Comparison of ENCODE assay signal across 8 mouse cellular contexts in genomic region chr2:157039900-157040648, GRCm38 (mm10). TPM values are rescaled to one million over a fixed set of nuclear protein-coding genes. Genes with fewer than 3 reads are reported as not detected.
DNase-seq lines count a peak whose midpoint lies in the region; ATAC-seq and TF ChIP-seq lines count a peak whose summit lies in the region.
"Had no signal": no experiment of that assay in that cellular context is flagged by ENCODE, and none has a peak within 500 bp of the region (broad histone marks: within the 10 kb centered on the region; RNA-seq: fewer than 3 reads in every experiment).

No protein-coding gene starts in this region.

- no peak overlapping the region for H3K4me3 ChIP-seq in kidney, embryonic 16.5 days (ENCODE audit: low read length)
- no peak overlapping the region for H3K4me3 ChIP-seq in kidney, embryonic 14.5 days (ENCODE audit: low read length)
- H3K4me3 ChIP-seq in cortical plate, adult 2 months (ENCODE audit: insufficient read depth, low read length): no peak overlapping the region
- H3K4me3 ChIP-seq in midbrain, embryonic 14.5 days (replicated peaks; ENCODE audit: low read depth, low read length): no peak overlapping the region
- H3K4me3 ChIP-seq: limb, embryonic 13.5 days had no signal

- H3K4me2 ChIP-seq in kidney, embryonic 16.5 days (replicated peaks; ENCODE audit: low read depth, low read length): no peak overlapping the region
- H3K4me2 ChIP-seq in kidney, embryonic 14.5 days (replicated peaks; ENCODE audit: low read depth, low read length): no peak overlapping the region
- H3K4me2 ChIP-seq in midbrain, embryonic 14.5 days (ENCODE audit: low read length): no peak overlapping the region
- H3K4me2 ChIP-seq: limb, embryonic 13.5 days had no signal

- no peak overlapping the region for H3K9ac ChIP-seq in kidney, embryonic 16.5 days (replicated peaks; ENCODE audit: low read length)
- no peak overlapping the region for H3K9ac ChIP-seq in kidney, embryonic 14.5 days (ENCODE audit: low read depth, low read length)
- H3K9ac ChIP-seq in midbrain, embryonic 14.5 days (replicated peaks; ENCODE audit: low read length): no peak overlapping the region
- H3K9ac ChIP-seq: limb, embryonic 13.5 days had no signal

- no peak overlapping the region for H3K27ac ChIP-seq in kidney, embryonic 16.5 days (ENCODE audit: low read length)
- H3K27ac ChIP-seq in kidney, embryonic 14.5 days (ENCODE audit: low read depth, low read length): no peak overlapping the region
- no peak overlapping the region; the same call in 1 of the 2 replicates for H3K27ac ChIP-seq in cortical plate, adult 2 months (ENCODE audit: insufficient read depth, low read length)
- no peak overlapping the region for H3K27ac ChIP-seq in midbrain, embryonic 14.5 days (replicated peaks; ENCODE audit: low read depth, low read length)
- H3K27ac ChIP-seq: limb, embryonic 13.5 days had no signal

- no peaks in the 10 kb centered on the region for H3K9me3 ChIP-seq in kidney, embryonic 16.5 days (ENCODE audit: low read length)
- H3K9me3 ChIP-seq in kidney, embryonic 14.5 days (ENCODE audit: control insufficient read depth, low read length): no peaks in the 10 kb centered on the region
- H3K9me3 ChIP-seq in midbrain, embryonic 14.5 days (ENCODE audit: control insufficient read depth, low read length): no peaks in the 10 kb centered on the region

- peaks cover 68% of the 10 kb centered on the region for H3K36me3 ChIP-seq in kidney, embryonic 16.5 days (ENCODE audit: insufficient read depth, low read length)
- peaks cover 77% of the 10 kb centered on the region for H3K36me3 ChIP-seq in kidney, embryonic 14.5 days (ENCODE audit: control insufficient read depth, insufficient read depth, low read length)
- H3K36me3 ChIP-seq in midbrain, embryonic 14.5 days (ENCODE audit: control insufficient read depth, insufficient read depth, low read length): peaks cover 78% of the 10 kb centered on the region

- ATAC-seq in kidney, embryonic 16.5 days (ENCODE audit: low FRiP score, low TSS enrichment): 0 out of 2 replicates have a peak, but pooled peaks have one; percentile 49
- no peak for ATAC-seq in kidney, embryonic 14.5 days (ENCODE audit: low FRiP score, low TSS enrichment)
- no peak for ATAC-seq in midbrain, embryonic 14.5 days (ENCODE audit: low FRiP score, low TSS enrichment)

- no peak for TF ChIP-seq POLR2A in cortical plate, adult 2 months (IDR thresholded peaks at IDR 0.05; ENCODE audit: extremely low read depth, insufficient read depth, low read length)

- 84% methylated on average over 49 of the region's 50 CpGs for WGBS in kidney, embryonic 16.5 days
- WGBS in kidney, embryonic 14.5 days: 85% methylated on average over 50 of the region's 50 CpGs
- 83% methylated on average over 50 of the region's 50 CpGs for WGBS in midbrain, embryonic 14.5 days

- H3K27me3 ChIP-seq in kidney, embryonic 16.5 days (ENCODE audit: insufficient read depth, low read length): no peaks in the 10 kb centered on the region
- no peaks in the 10 kb centered on the region for H3K27me3 ChIP-seq in kidney, embryonic 14.5 days (ENCODE audit: control insufficient read depth, insufficient read depth, low read length)
- no peaks in the 10 kb centered on the region for H3K27me3 ChIP-seq in midbrain, embryonic 14.5 days (ENCODE audit: control insufficient read depth, insufficient read depth, low read length)
- H3K27me3 ChIP-seq: limb, embryonic 13.5 days had no signal

- DNase-seq in adrenal gland, adult 18-20 months (ENCODE audit: low spot score in 2 of 2): peak; percentile 37 to 50
- DNase-seq in midbrain, embryonic 14.5 days: peak; percentile 42
- DNase-seq in retina, postnatal 1 day: no peak
- DNase-seq in layer of hippocampus, adult 11-12 months (ENCODE audit: low spot score): no peak

- H3K4me1 ChIP-seq in kidney, embryonic 16.5 days (ENCODE audit: insufficient read depth, low read length): no peaks in the 10 kb centered on the region
- H3K4me1 ChIP-seq in kidney, embryonic 14.5 days (ENCODE audit: control insufficient read depth, insufficient read depth, low read length): no peaks in the 10 kb centered on the region
- no peaks in the 10 kb centered on the region for H3K4me1 ChIP-seq in cortical plate, adult 2 months (ENCODE audit: control insufficient read depth, insufficient read depth, low read length)
- no peaks in the 10 kb centered on the region for H3K4me1 ChIP-seq in midbrain, embryonic 14.5 days (ENCODE audit: control insufficient read depth, insufficient read depth, low read length)
- H3K4me1 ChIP-seq: limb, embryonic 13.5 days had no signal

- 0 out of 2 replicates have a peak, but pooled peaks have one; percentile 11 for TF ChIP-seq CTCF in cortical plate, adult 2 months (IDR thresholded peaks at IDR 0.05; ENCODE audit: extremely low read depth, insufficient read depth, low read length)

RNA-seq across cellular contexts. Expression of gene Dsn1, which starts 33.1 kb away (rescaled TPM):
- 37.9 and 40.2 TPM in 2 replicates for polyA plus RNA-seq in kidney, embryonic 16.5 days (2015; fragmentation: Nextera tagmentation; extraction: Ambion mirVana)
- polyA plus RNA-seq in kidney, embryonic 14.5 days (2014; fragmentation: Nextera tagmentation; extraction: Ambion mirVana): 30.8 and 43.8 TPM in 2 replicates
- 1 to 10 TPM; 2.8 to 3.8 TPM for total RNA-seq in adrenal gland, adult 18-20 months (2021)
- polyA plus RNA-seq in cortical plate, adult 2 months (2012; rRNA removed): 5.4 and 5.8 TPM in 2 replicates
- 7.6 and 13.7 TPM in 2 replicates for polyA plus RNA-seq in midbrain, embryonic 14.5 days (2014; fragmentation: Nextera tagmentation; extraction: Ambion mirVana)

RNA-seq across cellular contexts. Expression of gene Soga1, which starts 39.0 kb away (rescaled TPM):
- 2.5 and 3.6 TPM in 2 replicates for polyA plus RNA-seq in kidney, embryonic 16.5 days (2015; fragmentation: Nextera tagmentation; extraction: Ambion mirVana)
- 6.3 and 6.4 TPM in 2 replicates for polyA plus RNA-seq in kidney, embryonic 14.5 days (2014; fragmentation: Nextera tagmentation; extraction: Ambion mirVana)
- 10 to 100 TPM; 31.4 to 36.2 TPM for total RNA-seq in adrenal gland, adult 18-20 months (2021)
- 5.8 and 6.8 TPM in 2 replicates for polyA plus RNA-seq in cortical plate, adult 2 months (2012; rRNA removed)
- 12.0 and 13.1 TPM in 2 replicates for polyA plus RNA-seq in midbrain, embryonic 14.5 days (2014; fragmentation: Nextera tagmentation; extraction: Ambion mirVana)

RNA-seq across cellular contexts. Expression of gene Tldc2, which starts 46.8 kb away (rescaled TPM):
- polyA plus RNA-seq in kidney, embryonic 16.5 days (2015; fragmentation: Nextera tagmentation; extraction: Ambion mirVana): 0.53 and 0.71 TPM in 2 replicates
- polyA plus RNA-seq in kidney, embryonic 14.5 days (2014; fragmentation: Nextera tagmentation; extraction: Ambion mirVana): 0.38 TPM in 1 of 2 replicates, not detected in the other
- total RNA-seq in adrenal gland, adult 18-20 months (2021): not detected
- polyA plus RNA-seq in cortical plate, adult 2 months (2012; rRNA removed): not detected in 2 replicates
- not detected in 2 replicates for polyA plus RNA-seq in midbrain, embryonic 14.5 days (2014; fragmentation: Nextera tagmentation; extraction: Ambion mirVana)
- polyA plus RNA-seq: limb, embryonic 13.5 days had no signal

RNA-seq across cellular contexts. Expression of gene Ndrg3, which starts 48.2 kb away (rescaled TPM):
- 57.7 and 57.9 TPM in 2 replicates for polyA plus RNA-seq in kidney, embryonic 16.5 days (2015; fragmentation: Nextera tagmentation; extraction: Ambion mirVana)
- 31.9 and 44.1 TPM in 2 replicates for polyA plus RNA-seq in kidney, embryonic 14.5 days (2014; fragmentation: Nextera tagmentation; extraction: Ambion mirVana)
- total RNA-seq in adrenal gland, adult 18-20 months (2021): 10 to 100 TPM; 61.0 to 87.7 TPM
- polyA plus RNA-seq in cortical plate, adult 2 months (2012; rRNA removed): 585 and 611 TPM in 2 replicates
- 99.3 and 105 TPM in 2 replicates for polyA plus RNA-seq in midbrain, embryonic 14.5 days (2014; fragmentation: Nextera tagmentation; extraction: Ambion mirVana)

Comparison
In these comparisons a context has a peak if more than half of its experiments do, and no peak if none do; other contexts are left out.
1. DNase-seq: peak in adrenal gland, adult 18-20 months (2 of 2) and midbrain, embryonic 14.5 days (single experiment); none in retina, postnatal 1 day (single experiment) and layer of hippocampus, adult 11-12 months (single experiment).